Mouse (Mus musculus) ES-E14 (cell line): ENCODE measurements around the gene Serp1. TPM values are rescaled to one million over a fixed set of nuclear protein-coding genes. Genes with fewer than 3 reads are reported as not detected.
A peak's percentile ranks its signal among the peaks of the same experiment; 100 is the strongest.

Experiments
- DNase-seq: peaks from one replicate; pipeline ENCODE4 v3.0.0-alpha.2; 2013; ENCODE audit warnings: low read depth, low spot score
- H3K27ac ChIP-seq: 2 replicates; pipeline ENCODE4 v1.5.1; 2012; ENCODE audit warnings: low read depth, mild to moderate bottlenecking, low read length, moderate library complexity, mixed read lengths; ENCODE audit not compliant: poor library complexity, insufficient read depth, severe bottlenecking
- H3K36me3 ChIP-seq: 2 replicates; pipeline ENCODE4 v1.6.1; 2012; ENCODE audit warnings: mild to moderate bottlenecking, low read length, moderate library complexity, mixed read lengths; ENCODE audit not compliant: control insufficient read depth, poor library complexity, insufficient read depth, severe bottlenecking
- H3K4me1 ChIP-seq, 2 experiments: fragments of 150-350 bp in 1 of 2; sonication (generic) in 1 of 2; 2 replicates each; pipeline ENCODE4 v1.6.1; 2012; ENCODE audit warnings: low read length in 2 of 2, mild to moderate bottlenecking in 1 of 2, mixed read lengths in 1 of 2; ENCODE audit not compliant: control insufficient read depth in 2 of 2, insufficient read depth in 2 of 2, poor library complexity in 1 of 2
- H3K4me3 ChIP-seq, 2 experiments: fragments of 150-350 bp in 1 of 2; sonication (generic) in 1 of 2; 2 replicates each; pipeline ENCODE4 v1.5.1; 2012; ENCODE audit warnings: low read length in 2 of 2, low read depth in 1 of 2, mild to moderate bottlenecking in 1 of 2, mixed read lengths in 1 of 2; ENCODE audit not compliant: insufficient read depth in 1 of 2, poor library complexity in 1 of 2, severe bottlenecking in 1 of 2
- H3K9ac ChIP-seq: 2 replicates; pipeline ENCODE4 v1.6.1; 2012; ENCODE audit warnings: low read depth, mild to moderate bottlenecking, low read length, mixed read lengths; ENCODE audit not compliant: poor library complexity, insufficient read depth, severe bottlenecking
- H3K9me3 ChIP-seq: fragments of 150-350 bp; sonication (generic); 2 replicates; pipeline ENCODE4 v1.6.1; 2012; ENCODE audit warnings: low read depth, mild to moderate bottlenecking, low read length; ENCODE audit not compliant: control insufficient read depth, insufficient read depth
- CHD2 ChIP-seq: IDR thresholded peaks from 2 replicates; pipeline ENCODE4 v1.6.1; 2014; ENCODE audit warnings: mild to moderate bottlenecking, low read depth, low read length, inconsistent platforms
- HCFC1 ChIP-seq: IDR thresholded peaks from 2 replicates; pipeline ENCODE4 v1.6.1; 2012; ENCODE audit warnings: low read length, inconsistent platforms, borderline replicate concordance; ENCODE audit not compliant: insufficient read depth
- MAFK ChIP-seq: IDR thresholded peaks from 2 replicates; pipeline ENCODE4 v1.6.1; 2014; ENCODE audit warnings: mild to moderate bottlenecking, low read depth, low read length, inconsistent platforms; ENCODE audit not compliant: insufficient read depth
- ZC3H11A ChIP-seq: IDR thresholded peaks from 2 replicates; pipeline ENCODE4 v1.6.1; 2012; ENCODE audit warnings: low read depth, mild to moderate bottlenecking, inconsistent platforms, low read length, borderline replicate concordance
- ZNF384 ChIP-seq: IDR thresholded peaks from 2 replicates; pipeline ENCODE4 v1.6.1; 2012; ENCODE audit warnings: low read depth, low read length, inconsistent platforms
- in situ Hi-C, 2 experiments: fragments of 600-800 bp; cut with MboI; formaldehyde crosslinking; loops; one replicate each; pipeline ENCODE4 v1.15.1; 2025; ENCODE audit warnings: low sequenced_read_pairs in 2 of 2, inconsistent platforms in 1 of 2; ENCODE audit not compliant: unreplicated experiment in 2 of 2
- total RNA-seq: library from RNA; depleted of rRNA; stranded (reverse); fragments of 300-350 nt; gene quantifications from 2 replicates; pipeline ENCODE4 v1.2.3, GENCODE M21; 2012

The Serp1 gene
- total RNA-seq, 1 experiment, result 41.8 TPM

- in situ Hi-C loops, result no loop called here
- TF ChIP-seq HCFC1, result no peak
- TF ChIP-seq CHD2, result no peak
- TF ChIP-seq MAFK, result no peak
- TF ChIP-seq ZNF384, result no peak
- no peak for TF ChIP-seq ZC3H11A
- Histone ChIP-seq H3K36me3 (no peaks in the 10 kb centered on the region), H3K9ac (no peak overlapping the region), H3K9me3 (no peaks in the 10 kb centered on the region), H3K27ac (peak overlapping the region; percentile 70; the same call in 1 of the 2 replicates), H3K4me1 (peaks cover 8 to 9% of the 10 kb centered on the region in 2 experiments), H3K4me3 (no peak overlapping the region)
- DNase-seq, result no peak
Measured at GRCm38 (mm10) chr3:58503720-58504333, 21.9 kb downstream of the Serp1 start.

DNA sequence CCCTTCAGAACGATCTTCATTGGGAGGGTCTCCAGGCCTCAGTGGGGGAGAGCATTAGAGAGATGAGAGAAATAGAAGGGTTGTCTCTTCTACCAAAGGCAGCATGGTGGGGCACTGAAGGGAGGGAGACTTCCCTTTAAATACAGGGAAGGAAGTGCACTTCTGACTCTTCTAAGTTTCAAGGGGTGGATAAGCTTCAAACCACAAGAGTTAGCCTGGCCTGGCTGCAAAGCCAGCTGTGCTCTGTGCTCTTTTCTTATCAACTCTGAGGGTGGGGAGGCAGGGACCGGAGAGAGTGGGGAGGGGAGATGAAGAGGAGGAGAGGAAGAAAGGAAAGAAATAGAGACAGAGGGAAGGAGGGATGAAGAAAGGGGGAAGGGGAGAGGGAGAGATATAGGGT lies 23.7 kb downstream of the Serp1 start:
- no peak for DNase-seq
- in situ Hi-C loops, result no loop called here
- TF ChIP-seq CHD2, result no peak
- TF ChIP-seq HCFC1, result no peak
- TF ChIP-seq MAFK, result no peak
- no peak for TF ChIP-seq ZNF384
- TF ChIP-seq ZC3H11A, result no peak
- H3K4me3 ChIP-seq, result no peak overlapping the region
- H3K27ac ChIP-seq, result no peak overlapping the region
- H3K4me1 ChIP-seq, result peaks cover 7 to 9% of the 10 kb centered on the region in 2 experiments
- H3K9me3 ChIP-seq, result no peaks in the 10 kb centered on the region
- no peaks in the 10 kb centered on the region for H3K36me3 ChIP-seq
- H3K9ac ChIP-seq, result no peak overlapping the region

DNA sequence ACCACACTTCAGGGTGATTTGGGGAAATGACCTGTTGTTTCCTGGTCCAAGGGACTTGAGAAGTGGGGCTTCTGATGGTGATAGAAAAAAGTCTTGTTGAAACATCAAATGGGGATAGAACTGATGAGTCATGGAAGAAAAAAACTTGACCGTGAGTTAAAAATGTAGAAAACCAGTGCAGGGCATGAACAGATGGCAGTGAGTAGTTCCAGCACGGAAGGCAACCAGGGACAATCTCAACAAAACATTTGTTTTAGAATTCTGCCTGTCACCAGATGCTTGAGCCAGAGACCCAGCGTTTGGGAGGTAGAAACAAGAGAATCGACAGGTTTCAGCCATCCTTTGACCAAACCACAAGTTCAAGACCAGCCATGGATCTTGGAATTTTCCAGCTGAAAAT lies 32.1 kb downstream of the Serp1 start:
- in situ Hi-C loops, result no loop called here
- Histone ChIP-seq H3K4me3 (no peak overlapping the region), H3K36me3 (no peaks in the 10 kb centered on the region), H3K9ac (no peak overlapping the region), H3K4me1 (no peaks in the 10 kb centered on the region), H3K9me3 (no peaks in the 10 kb centered on the region), H3K27ac (no peak overlapping the region)
- no peak for TF ChIP-seq CHD2
- no peak for TF ChIP-seq ZNF384
- no peak for TF ChIP-seq HCFC1
- TF ChIP-seq ZC3H11A, result no peak
- no peak for TF ChIP-seq MAFK
- no peak for DNase-seq

DNA sequence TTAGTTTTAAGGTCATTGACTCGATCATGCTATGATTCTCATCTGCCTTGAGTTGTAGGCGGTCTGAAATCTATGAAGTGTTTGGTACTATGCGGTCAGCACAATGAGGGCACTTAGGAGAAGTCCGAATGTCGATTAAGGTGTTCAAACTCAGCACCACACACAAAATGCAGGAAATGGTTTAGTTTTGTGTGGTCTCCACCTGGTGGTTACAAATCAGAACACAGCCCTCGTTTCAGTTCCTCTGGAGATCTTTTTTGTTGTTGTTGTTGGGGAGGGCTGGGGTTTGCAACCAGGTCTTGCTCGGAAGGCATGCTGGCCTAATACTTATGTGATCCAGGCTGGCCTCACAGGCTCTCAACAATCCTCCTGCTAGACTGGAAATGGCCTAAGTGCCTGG lies 34.9 kb downstream of the Serp1 start:
- Histone ChIP-seq H3K9ac (no peak overlapping the region), H3K9me3 (no peaks in the 10 kb centered on the region), H3K4me3 (no peak overlapping the region), H3K4me1 (no peaks in the 10 kb centered on the region), H3K27ac (no peak overlapping the region), H3K36me3 (no peaks in the 10 kb centered on the region)
- TF ChIP-seq HCFC1, result no peak
- no peak for TF ChIP-seq MAFK
- no peak for TF ChIP-seq ZNF384
- no peak for TF ChIP-seq ZC3H11A
- TF ChIP-seq CHD2, result no peak
- DNase-seq, result no peak
- in situ Hi-C loops, result no loop called here
